Mouse (Mus musculus): Measurements from ENCODE around the gene Lrrc57.

The Lrrc57 gene

DNA sequence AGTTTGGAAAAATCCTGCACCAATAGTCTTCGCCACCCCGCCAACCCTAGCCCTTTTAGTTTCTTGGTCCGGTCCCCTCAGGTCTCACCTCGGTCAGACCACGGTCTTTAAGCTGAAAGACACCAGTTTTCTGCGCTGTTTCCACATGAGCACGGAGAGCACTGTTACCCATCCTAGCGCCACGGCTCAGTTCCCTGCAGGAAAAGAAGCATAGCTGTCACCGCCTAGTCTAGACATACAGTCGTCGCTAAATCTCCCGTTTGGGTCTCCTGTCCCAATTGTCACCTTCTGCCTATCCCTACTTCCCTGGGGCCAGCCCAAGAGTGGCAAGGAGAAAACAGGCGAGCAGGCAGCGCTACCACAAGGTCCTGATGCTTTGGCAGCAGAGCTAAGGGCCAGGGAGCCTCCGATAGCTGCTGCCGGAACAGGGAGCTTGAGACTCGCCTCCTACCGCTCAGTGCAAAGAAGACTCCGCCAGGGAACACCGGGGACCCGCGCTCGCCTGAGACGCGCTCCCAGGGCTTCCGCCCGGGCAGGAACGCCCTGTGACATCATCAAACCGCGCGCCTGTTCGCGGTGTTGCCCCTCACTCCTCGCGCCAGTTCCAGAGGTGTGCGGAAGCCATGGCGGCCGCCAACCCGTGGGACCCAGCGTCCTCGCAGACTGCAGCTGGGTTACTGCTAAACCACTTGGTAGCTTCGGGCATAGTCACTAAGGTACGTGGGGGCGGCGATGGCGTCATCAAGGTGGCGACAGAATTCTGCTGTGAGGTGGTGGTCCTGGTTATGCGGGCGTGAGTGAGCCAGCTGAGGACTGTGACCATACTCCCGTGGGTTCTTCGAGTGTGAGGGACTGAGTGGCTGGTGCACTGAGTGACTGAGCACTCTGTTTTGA lies at the start of gene Lrrc57, which contains the start of gene Haus2:
Lrrc57 (minus strand) TSS at position 691 of the 894 bp plus-strand sequence.
Haus2 (plus strand) TSS at position 554 of the 894 bp plus-strand sequence.
- peak; percentile 96 for DNase-seq (ENCODE audit: low spot score)

DNA sequence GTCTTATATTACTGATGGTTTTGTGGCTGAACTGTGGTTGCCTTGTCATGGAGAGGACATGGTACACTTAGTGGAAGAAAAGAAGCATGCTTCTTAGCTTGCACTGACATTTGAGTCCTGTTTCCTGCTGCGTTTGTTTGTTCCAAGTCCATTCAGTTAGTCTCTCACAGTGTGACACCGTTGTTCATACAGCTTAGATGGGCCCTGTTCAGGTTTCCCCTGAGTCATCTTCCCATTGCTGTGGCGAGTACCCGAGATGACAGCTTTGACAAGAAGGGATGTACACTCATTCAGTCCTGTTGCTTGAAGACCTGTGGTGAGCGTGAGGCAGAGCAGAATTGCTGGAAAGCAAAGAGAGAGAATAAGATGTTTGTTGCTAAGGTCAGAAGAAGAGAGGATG lies 49.2 kb upstream of the Lrrc57 start:
- DNase-seq (ENCODE audit: low spot score): no peak

DNA sequence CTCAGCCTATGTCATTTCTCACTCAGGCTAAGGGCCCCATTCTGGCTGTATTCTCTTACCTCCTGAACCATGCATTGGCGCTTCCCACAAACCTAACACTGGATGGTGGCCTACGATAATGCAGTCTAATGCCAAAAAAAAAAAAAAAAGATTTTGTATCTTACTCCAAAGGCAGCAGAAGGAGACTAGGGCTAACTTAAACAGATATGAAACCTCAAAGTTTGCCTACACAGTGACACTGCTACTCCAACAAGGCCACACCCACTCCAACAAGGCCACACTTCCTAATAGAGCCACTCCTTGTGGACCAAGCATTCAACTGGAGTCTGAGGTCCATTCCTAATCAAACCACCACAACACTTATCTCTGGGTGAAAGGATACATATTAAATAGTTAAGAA lies 47.4 kb upstream of the Lrrc57 start:
- no peak for DNase-seq (ENCODE audit: low spot score)

DNA sequence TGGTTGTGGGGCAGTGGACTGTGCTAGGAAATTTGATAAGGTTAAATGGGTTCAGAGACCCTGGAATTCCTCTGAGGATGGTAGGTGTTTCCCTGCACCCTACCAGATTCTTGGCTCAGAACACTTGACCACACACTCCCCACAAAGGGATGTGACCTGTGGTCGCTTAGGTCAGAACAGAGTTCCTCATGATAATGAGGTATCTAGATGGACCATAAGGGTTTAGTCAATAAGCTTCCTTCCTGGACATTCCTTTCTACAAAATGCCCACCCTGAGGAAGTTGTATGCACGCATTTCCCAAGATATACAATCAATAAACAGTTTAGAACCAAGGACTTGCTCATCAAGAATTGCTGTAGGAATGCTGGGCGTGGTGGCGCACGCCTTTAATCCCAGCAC lies 46.6 kb upstream of the Lrrc57 start:
- DNase-seq (ENCODE audit: low spot score): no peak

DNA sequence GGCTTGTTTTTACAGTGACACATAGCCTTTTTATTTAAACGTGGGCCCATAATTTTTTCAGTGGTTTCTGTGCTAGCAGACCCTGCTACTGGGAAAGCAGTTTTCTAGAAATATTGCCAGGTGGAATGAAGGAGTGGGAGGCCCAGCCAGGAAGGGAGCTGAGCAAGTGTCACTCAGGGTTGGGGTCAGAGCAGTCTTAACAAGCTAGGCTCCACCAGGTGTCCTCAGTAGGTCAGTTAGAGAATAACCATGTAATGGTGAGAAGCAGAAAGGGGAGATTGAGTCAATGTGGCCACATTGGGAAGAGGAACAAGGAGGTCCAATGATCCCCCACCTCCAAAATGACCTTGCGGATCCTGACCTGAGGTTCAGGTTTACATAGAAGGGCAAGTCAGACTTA lies 45.4 kb upstream of the Lrrc57 start:
- DNase-seq (ENCODE audit: low spot score): no peak

- DNase-seq (ENCODE audit: low spot score): no peak
These were observed 43.6 kb upstream of the Lrrc57 start for GRCm38 (mm10) chr2:120652925-120653284.

GRCm38 (mm10) chr2:120652256-120652924 lies 43.1 kb upstream of the Lrrc57 start:
- DNase-seq (ENCODE audit: low spot score): no peak

DNA sequence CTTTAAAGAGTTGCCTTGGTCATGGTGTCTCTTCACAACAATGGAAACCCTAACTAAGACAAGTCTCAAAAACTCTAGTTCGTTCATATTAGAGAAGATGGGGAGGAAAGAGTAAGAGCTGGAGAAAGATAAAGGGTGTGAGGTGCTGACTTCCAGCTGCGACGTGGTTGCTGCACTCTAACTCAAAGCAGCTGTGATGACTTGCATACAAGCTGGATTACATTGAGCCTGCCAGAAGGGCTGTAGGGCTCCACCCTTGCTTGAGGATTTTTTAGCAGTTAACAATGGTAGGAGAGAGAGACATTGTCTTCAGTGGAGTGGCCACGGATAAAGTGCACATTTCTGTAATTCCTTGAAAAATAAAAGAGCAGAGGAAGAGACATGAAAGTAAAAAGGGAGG lies 37.5 kb upstream of the Lrrc57 start:
- no peak for DNase-seq (ENCODE audit: low spot score)

- DNase-seq (ENCODE audit: low spot score): peak; percentile 68
These were observed 34.5 kb upstream of the Lrrc57 start for GRCm38 (mm10) chr2:120643836-120644235.

- no peak for DNase-seq (ENCODE audit: low spot score)
These were observed 31.5 kb upstream of the Lrrc57 start for GRCm38 (mm10) chr2:120640835-120641234.

DNA sequence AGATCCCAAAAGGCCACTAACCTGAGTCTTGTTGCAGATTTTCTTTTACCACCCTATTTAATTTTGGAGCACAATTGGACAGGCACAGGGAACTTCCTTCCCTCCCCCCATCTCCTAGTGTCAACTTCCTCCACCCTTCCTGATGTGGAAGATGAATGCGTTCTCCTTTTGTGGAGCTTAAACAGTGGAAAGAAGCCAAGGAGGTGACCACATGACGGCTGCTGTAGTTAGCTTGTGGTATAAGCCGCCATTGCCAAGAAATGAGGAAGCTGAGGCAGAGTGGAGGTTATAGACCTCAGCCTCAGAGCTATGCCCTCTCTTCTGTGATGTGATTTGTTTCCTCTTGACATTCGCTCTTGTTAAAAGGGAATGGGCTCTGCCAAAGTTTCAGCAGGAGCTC lies 22.6 kb upstream of the Lrrc57 start:
- no peak for DNase-seq (ENCODE audit: low spot score)

DNA sequence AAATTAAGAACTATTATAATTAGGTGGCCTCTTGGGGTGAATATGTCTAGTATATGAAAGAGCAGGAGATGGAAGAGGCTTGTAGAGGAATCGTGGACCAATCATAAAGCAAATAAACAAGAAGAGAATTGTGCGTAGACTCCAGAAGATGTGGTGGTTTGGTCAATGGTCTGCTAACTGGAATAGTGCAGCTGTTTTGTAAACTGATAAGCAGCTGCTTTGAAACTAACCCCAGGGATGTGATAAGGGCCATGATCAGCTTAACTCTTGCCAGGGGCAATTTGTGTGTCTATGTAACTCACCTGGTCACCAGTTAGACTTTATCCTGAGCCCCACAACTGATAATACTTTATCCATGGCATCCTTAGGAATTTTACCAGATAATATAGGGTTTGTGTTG lies 22.2 kb upstream of the Lrrc57 start:
- DNase-seq (ENCODE audit: low spot score): no peak

DNA sequence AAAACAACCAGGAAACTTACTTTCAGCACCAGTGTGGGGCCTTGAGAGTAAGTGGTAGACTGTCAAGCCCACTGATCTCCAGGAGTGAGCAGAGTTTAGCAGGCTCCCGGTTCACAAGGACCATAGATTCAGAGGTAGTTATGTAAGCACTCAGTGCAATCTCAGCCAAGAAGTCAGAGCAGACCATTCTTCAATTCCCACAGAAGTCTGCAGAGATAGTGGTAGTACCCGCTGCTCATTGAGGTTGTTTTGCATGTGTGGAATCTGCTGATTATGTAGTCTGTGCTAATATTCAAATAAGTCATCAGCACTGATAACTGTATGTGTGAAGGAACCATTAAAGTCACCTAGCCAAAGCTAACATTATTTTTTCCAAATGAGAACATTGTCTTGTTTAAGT lies 21.3 kb upstream of the Lrrc57 start:
- no peak for DNase-seq (ENCODE audit: low spot score)

- no peak for DNase-seq (ENCODE audit: low spot score)
These were observed 20.9 kb upstream of the Lrrc57 start for GRCm38 (mm10) chr2:120630246-120630645.

GRCm38 (mm10) chr2:120628886-120629735 lies 19.8 kb upstream of the Lrrc57 start, which contains the start of gene Stard9:
TSS of gene Stard9 (plus strand) at chr2:120629121.
- peak; percentile 98 for DNase-seq (ENCODE audit: low spot score)

- no peak for DNase-seq (ENCODE audit: low spot score)
These were observed 19.0 kb upstream of the Lrrc57 start for GRCm38 (mm10) chr2:120628076-120628865.

- no peak for DNase-seq (ENCODE audit: low spot score)
These were observed 13.6 kb upstream of the Lrrc57 start for GRCm38 (mm10) chr2:120622920-120623319.

- no peak for DNase-seq (ENCODE audit: low spot score)
These were observed 10.2 kb upstream of the Lrrc57 start for GRCm38 (mm10) chr2:120619538-120619937.

- no peak for DNase-seq (ENCODE audit: low spot score)
These were observed 7.2 kb upstream of the Lrrc57 start for GRCm38 (mm10) chr2:120616279-120617163.

GRCm38 (mm10) chr2:120606021-120606690 lies 3.2 kb downstream of the Lrrc57 start:
- DNase-seq (ENCODE audit: low spot score): no peak

Measured in testis, postnatal 10 days (tissue).